Mouse (Mus musculus): ENCODE data around the gene Arrdc4.

DNA sequence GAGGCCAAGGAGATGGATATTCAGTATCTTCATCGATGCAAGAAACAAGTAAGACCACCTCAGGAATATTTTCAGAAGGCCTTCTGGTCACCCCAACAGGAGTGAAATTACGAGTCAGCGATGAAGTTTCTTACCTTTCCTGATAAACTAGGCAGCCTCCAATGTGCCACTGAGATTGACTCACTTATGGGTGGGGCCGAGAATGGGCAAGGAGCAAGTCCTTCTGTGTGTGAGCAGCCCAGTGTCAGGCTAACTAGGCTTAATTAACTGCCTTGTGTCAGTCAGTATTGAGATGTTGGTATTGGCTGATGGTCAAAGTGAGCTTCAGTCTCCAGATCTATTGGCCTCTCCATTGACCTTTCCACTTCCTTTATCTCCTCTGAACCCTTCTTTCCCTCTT is 27.5 kb downstream of the Arrdc4 start:
- no peak for TF ChIP-seq CTCF (IDR thresholded peaks at IDR 0.05; ENCODE audit: extremely low read depth, insufficient read depth, low read length)
- TF ChIP-seq POLR2A (IDR thresholded peaks at IDR 0.05; ENCODE audit: extremely low read depth, insufficient read depth, low read length), result no peak

All from cortical plate, adult 2 months (tissue).